Mouse (Mus musculus) ES-CJ7 (cell line): ENCODE measurements around the gene Ssx2ip.
"Not testable (repeated sequence)": the region's sequence is repeated elsewhere in the genome, so short reads cannot be mapped to it uniquely, and the experiment has no call there.

Source experiments
- DNase-seq: peaks from one replicate; pipeline ENCODE4 v3.0.0; 2011; ENCODE audit warnings: low read depth, low spot score

Gene Ssx2ip

DNA sequence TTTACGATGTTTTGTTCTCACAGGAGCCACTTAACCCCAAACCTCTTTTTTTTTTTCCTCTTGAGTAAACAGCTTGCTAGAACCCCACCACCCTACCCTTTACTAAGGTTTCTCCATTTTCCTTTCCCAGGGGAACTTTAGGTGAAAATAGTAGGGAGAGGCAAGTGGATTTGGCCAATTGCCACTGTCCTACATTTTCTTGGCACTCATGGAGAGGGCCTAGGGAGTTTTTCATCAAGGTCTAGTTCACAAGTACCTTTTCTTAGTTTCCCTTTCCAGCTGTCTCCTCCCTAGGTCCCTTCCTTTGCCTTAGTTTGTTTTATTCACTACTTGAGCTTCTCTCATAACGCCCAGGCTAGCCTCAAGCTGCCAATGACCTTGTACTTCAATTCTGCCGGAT, 672 bp upstream of the Ssx2ip start:
- no peak for DNase-seq

DNA sequence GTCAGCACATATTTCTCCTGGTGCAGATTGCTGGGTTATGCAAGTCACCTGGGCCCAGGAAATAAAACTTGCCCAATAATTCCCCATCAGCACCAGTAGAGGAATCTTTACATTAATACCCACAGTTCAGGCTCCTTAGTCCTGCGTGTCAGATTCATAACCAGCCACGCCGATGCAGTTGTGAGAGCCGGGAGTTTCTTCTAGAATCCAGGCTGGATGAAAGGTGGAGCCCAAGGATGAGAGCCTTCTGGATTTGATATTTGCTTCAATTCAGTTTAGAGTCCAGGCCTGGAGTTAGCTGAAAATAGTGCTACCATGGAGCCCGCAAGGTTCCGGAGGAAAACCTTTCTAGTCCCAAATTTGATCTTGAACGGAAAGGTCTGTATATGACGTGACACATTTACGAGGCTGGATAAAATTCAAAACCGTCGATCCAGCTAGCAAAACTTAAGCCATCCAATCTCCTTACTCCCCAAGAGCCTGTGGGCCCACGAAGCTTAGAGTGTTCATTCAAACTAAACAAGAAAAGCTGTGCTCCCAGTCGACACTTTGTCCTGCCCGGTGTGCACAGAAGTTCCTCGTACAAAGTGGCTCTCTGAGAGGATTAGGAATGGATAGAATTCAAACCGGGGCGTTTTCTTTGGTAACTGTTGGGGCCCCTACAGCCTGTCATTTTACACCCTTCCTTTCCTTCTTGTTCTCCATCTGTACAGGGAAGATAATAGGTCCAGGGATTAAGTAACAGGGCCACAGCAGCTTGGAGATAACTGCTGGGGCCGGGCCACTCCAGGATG, 968 bp downstream of the Ssx2ip start:
- no peak for DNase-seq

DNA sequence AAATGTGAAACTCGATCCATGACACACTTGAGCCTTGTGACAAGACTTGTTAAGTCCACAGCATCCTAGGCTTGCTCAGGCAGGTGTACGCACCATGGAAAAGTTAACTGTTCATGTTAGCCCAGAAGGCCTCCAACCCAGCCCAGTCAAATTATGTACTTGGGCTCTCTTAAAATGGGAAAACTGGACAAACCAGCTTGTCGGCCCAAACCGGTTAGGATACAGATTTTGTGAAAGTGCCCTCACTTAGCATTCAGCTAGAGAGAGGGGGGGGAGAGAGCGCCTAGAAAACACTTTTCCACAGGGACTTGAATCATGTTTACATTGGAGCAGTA, 1.5 kb downstream of the Ssx2ip start:
- DNase-seq = no peak

DNA sequence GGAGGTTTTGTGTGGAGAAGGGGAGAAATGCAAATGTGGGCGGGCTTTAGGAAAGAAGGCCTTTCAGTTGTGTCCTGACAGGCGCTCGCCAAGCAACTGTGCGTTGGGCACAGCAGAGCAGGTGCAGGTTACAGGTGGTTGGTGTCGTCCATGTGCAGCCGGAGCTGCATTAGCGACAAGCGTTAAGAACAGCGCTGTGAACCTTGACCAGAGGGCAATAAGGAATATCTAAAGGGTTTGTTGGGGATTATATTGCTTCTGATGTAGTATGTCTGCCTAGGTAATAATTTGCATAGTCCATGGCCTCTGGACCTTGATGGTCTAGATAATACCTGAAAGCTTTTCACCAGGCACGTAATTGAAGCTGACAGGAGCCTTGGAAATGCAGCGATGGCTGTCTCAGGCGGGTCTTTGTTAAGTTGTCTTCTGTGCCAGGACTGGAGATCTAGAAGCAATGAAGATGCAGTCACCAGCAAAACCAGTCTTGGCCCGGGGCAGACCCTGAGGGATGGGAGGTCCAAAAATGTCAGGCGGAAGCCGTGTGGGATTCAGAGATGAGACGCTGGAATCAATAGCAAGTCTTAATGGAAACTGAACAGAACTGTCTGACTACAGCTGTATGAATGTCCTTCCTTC, 2.8 kb downstream of the Ssx2ip start:
- no peak for DNase-seq

DNA sequence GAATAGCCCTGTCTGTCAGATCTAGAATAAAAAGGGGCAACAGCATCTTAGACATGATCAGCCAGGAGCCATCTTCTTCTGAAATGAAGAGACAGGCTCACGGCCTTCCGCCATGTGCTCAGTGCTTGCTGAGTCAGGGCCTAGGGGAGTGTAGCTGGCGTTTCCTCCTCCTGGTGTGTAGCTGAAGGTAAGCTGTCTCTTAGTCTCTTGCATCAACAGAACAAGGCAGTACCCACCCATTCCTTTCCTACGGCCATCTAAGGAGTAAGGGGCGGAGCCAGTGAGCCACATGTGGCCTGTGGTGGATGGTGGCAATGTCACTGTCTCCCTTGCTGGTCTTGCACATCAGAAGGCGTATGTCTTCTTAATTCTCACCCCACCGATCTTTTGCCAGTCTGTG, 5.7 kb downstream of the Ssx2ip start:
- DNase-seq = peak; percentile 43

GRCm38 (mm10) chr3:146412008-146412407, 7.6 kb downstream of the Ssx2ip start:
- no peak for DNase-seq

GRCm38 (mm10) chr3:146412480-146412879, 8.0 kb downstream of the Ssx2ip start:
- DNase-seq = no peak

DNA sequence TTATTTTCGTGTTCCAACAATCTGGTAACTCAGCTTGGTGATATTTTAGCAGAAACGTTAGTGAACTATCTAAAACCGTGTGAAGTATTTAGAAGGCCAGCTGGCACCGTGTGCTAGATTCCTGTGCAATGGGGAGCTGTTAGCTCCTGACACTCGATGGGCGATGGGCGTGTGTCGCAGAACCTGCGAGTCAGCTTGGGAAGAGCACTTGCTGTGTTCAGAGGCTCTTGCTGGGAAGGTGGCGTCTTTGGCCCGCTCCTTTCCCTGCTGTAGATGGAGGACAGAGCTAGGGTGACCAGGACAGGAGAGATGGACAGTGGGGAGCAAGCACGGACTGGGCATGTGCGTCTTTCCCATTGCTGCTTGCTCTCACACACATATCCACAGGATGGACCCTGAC, 8.6 kb downstream of the Ssx2ip start:
- no peak for DNase-seq

DNA sequence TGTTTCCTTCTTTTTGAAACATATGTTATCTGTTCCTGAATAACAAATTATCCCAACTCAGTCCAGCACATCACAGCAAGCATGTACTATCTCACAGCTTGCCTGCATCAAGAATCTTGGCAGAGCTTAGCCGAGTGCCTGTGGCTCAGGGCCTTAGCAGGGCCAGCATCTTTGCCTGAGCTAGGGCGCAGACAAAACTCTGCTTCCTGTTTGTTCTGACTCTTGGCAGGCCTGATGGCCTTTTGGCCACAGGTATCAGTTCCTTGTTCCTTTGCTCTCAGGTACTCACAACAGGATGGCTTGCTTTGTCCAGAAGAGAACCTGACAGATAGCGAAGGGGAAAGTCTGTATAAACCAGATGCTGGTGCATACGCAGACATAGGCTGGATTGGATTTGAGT, 9.6 kb downstream of the Ssx2ip start:
- DNase-seq = no peak

- no peak for DNase-seq
These were observed 10.1 kb downstream of the Ssx2ip start for GRCm38 (mm10) chr3:146414555-146414954.

- DNase-seq = no peak
These were observed 13.4 kb downstream of the Ssx2ip start for GRCm38 (mm10) chr3:146417873-146418272.

DNA sequence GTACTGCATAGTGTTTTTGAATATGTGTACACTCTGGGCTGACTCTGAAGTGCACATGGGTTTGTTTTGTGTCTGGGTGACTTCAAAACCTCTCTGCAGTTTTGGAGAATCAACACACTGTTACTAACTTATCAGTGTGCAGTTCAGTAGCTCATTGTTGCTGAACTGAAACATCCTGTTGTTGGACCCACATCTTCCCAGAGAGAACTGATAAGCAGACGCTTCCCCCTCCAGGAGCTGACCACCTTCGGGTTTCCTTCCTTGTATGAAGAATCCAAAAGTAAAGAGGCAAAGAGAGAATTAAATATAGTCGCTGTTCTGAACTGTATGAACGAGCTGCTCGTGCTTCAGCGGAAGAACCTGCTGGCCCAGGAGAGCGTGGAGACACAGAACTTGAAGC, 14.5 kb downstream of the Ssx2ip start:
- no peak for DNase-seq

GRCm38 (mm10) chr3:146419534-146419933, 15.1 kb downstream of the Ssx2ip start:
- DNase-seq = no peak

- no peak for DNase-seq
These were observed 15.6 kb downstream of the Ssx2ip start for GRCm38 (mm10) chr3:146419992-146420537.

- DNase-seq = no peak
These were observed 17.3 kb downstream of the Ssx2ip start for GRCm38 (mm10) chr3:146421787-146422186.

DNA sequence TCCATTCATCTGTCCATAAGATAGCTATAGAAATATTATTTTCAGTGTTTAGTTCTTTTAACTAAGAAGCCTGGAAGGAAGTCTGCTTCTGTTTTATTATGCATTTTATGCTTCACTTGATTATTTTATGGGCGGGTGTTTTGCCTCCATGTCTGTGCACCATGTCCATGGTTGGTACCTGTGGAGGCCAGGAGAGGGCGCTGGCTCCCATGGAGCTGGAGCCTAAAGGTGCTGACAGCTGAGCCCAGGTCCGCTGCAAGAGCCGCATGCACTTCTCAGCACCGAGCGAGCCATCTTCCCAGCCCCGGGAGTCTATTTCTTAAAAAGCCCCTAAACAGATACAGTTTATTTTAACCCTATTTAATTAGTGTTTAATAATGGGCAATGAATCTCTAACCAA, 19.3 kb downstream of the Ssx2ip start:
- DNase-seq = peak; percentile 55

GRCm38 (mm10) chr3:146424306-146424900, 20.0 kb downstream of the Ssx2ip start:
- DNase-seq = peak; percentile 14

DNA sequence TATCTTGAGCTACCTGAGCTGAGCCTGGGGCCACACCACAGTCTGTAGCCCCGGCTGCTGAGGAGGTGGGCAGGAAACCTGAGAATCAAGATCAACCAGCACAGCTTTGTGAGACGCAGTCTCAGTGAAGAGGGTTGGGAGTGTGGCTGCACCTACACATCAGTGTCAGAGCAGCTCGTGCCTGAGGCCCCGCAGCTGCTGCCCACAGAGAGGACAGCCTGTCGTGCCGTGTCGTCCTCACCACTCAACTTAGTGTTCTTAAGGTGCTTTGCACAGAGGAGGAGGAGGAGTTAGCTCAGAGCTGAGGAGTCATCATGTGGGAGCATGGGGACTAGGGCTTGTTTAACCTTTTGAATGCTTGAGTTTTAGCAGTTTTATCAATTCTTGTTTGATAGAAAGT, 21.5 kb downstream of the Ssx2ip start:
- DNase-seq = peak; percentile 12

- DNase-seq = peak; percentile 56
These were observed 22.0 kb downstream of the Ssx2ip start for GRCm38 (mm10) chr3:146426489-146426888.

GRCm38 (mm10) chr3:146433063-146433462, 28.6 kb downstream of the Ssx2ip start:
- not testable (repeated sequence) for DNase-seq

DNA sequence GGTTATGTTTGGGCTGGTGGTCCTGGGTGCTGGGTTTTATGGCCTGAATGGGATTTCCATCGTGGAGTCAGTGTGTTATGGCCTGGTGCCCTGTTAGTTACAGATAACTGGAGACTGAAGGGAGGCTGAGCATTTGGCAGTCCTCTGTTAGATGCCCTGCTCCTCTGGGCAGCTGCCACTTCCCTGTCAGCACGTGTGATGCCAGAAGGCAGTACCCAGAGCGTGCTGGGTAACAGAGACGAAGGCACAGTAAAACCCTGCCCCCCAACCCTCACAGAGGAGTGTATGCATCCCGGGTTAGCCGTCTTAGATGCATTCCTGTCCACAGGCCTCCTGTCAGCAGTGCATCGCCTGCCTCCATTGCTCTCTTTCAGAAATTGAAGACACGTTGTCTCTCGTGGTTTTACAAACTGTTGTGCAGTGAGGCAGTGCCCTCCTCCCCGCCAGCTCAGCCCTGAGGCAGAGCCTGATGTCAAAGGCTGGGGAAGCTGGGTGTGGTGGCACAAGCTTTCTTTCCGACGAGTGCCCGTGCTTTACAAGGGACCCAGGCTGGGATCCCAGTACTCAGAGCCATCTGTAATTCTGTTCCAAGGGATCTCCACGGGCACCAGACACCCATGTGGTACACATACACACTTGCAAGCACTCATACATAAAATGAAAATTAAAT, 29.4 kb downstream of the Ssx2ip start:
- no peak for DNase-seq

DNA sequence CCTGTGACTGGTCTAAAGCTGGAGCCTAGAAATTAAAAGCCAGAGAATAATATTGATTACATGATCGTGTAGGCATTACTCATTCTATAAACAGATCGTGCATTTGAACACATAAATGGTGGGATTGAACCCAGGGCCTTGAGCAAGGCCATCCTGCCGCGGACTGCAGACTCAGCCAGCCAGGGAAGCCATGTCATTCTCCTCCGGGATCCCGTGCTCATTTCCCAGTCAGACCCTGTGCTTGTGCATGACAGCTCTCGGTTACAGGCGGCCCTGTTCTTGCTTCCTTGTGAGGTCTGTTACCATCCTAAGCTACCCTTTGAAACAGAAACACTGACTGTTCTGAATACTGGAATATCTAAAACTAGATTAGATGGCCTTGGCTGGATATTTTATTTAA, 30.2 kb downstream of the Ssx2ip start:
- DNase-seq = no peak
